Mouse (Mus musculus) large intestine, adult 2 months (tissue): ENCODE measurements around the gene Nutf2. TPM values are rescaled to one million over a fixed set of nuclear protein-coding genes. Genes with fewer than 3 reads are reported as not detected.

Source experiments
- DNase-seq: peaks from one replicate; pipeline ENCODE4 v3.0.0-alpha.2; 2012; ENCODE audit warnings: low read depth, low spot score
- WGBS: fragments of 180-500 bp; shearing (Covaris S2); methylation state at CpG from one replicate; pipeline ENCODE4 v1.1.7; 2018; 5-methylcytosine and 5-hydroxymethylcytosine counted together
- polyA plus RNA-seq: library from polyadenylated mRNA; depleted of rRNA; stranded (reverse); fragments of >200 nt; gene quantifications from 2 replicates; pipeline ENCODE4 v1.2.3, GENCODE M21; 2012; rRNA removed

Gene Nutf2
- polyA plus RNA-seq, 1 experiment, result 34.5 TPM

DNA sequence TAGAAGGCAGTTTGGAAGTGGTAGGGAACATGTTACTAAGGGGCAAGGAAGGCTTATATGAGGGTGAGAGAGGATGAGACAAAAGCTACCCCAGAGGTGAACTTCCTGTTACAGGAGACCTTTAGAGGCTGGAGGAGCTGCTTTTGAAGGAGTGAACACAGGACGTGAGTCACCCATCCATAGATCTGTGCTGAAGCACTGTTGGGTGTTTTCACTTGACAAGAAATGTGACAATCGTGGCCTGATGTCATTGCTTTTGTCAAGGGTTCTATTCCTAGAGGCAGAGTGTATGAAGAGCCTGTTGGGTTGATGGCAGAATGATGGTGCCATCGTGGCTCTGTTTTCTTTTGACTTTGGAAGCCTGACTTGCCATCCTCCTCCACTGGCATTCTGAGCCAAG, 59.0 kb downstream of the Nutf2 start:
- no peak for DNase-seq
- 71% methylated on average over 3 of the region's 3 CpGs for WGBS

GRCm38 (mm10) chr8:105925123-105925522, 64.7 kb downstream of the Nutf2 start:
- no peak for DNase-seq
- 83% methylated on average over 3 of the region's 3 CpGs for WGBS

Other genes starting within 250 kb of the Nutf2 start
- 9.2 and 14.7 TPM in 2 replicates for gene Ctcf, start 224.0 kb upstream of the Nutf2 start, polyA plus RNA-seq
- 0.21 and 0.32 TPM in 2 replicates for gene Agrp, start 223.2 kb upstream of the Nutf2 start, polyA plus RNA-seq
- gene Carmil2, start 174.3 kb upstream of the Nutf2 start, polyA plus RNA-seq, result 4.1 and 4.3 TPM in 2 replicates
- 25.5 and 26.4 TPM in 2 replicates for gene Acd, start 159.5 kb upstream of the Nutf2 start, polyA plus RNA-seq
- gene Pard6a, start 159.4 kb upstream of the Nutf2 start, polyA plus RNA-seq, result 9.2 and 11.5 TPM in 2 replicates
- gene 4933405L10Rik, start 152.9 kb upstream of the Nutf2 start, polyA plus RNA-seq, result not detected in 2 replicates
- gene Enkd1, start 152.4 kb upstream of the Nutf2 start, polyA plus RNA-seq, result 5.8 and 6.6 TPM in 2 replicates
- 5.6 and 8.7 TPM in 2 replicates for gene Gfod2, start 101.9 kb upstream of the Nutf2 start, polyA plus RNA-seq
- gene Ranbp10, start 33.2 kb upstream of the Nutf2 start, polyA plus RNA-seq, result 13.9 and 20.0 TPM in 2 replicates
- gene Tsnaxip1, start 32.8 kb upstream of the Nutf2 start, polyA plus RNA-seq, result not detected in 2 replicates
- 20.5 and 20.6 TPM in 2 replicates for gene Cenpt, start 7.3 kb upstream of the Nutf2 start, polyA plus RNA-seq
- 30.3 and 34.5 TPM in 2 replicates for gene Thap11, start 5.4 kb upstream of the Nutf2 start, polyA plus RNA-seq
- gene Edc4, start 20.3 kb downstream of the Nutf2 start, polyA plus RNA-seq, result 37.7 and 51.4 TPM in 2 replicates
- gene Nrn1l, start 33.0 kb downstream of the Nutf2 start, polyA plus RNA-seq, result 0.84 and 1.2 TPM in 2 replicates
- 20.2 and 21.8 TPM in 2 replicates for gene Pskh1, start 39.9 kb downstream of the Nutf2 start, polyA plus RNA-seq
- gene Ctrl, start 73.3 kb downstream of the Nutf2 start, polyA plus RNA-seq, result 6.3 and 8.0 TPM in 2 replicates
- gene Psmb10, start 77.9 kb downstream of the Nutf2 start, polyA plus RNA-seq, result 659 and 697 TPM in 2 replicates
- gene Lcat, start 82.8 kb downstream of the Nutf2 start, polyA plus RNA-seq, result 0.89 and 1.0 TPM in 2 replicates
- 9.0 and 12.6 TPM in 2 replicates for gene Slc12a4, start 105.5 kb downstream of the Nutf2 start, polyA plus RNA-seq
- 0.10 and 0.14 TPM in 2 replicates for gene Dpep3, start 118.8 kb downstream of the Nutf2 start, polyA plus RNA-seq
- 7.2 and 9.9 TPM in 2 replicates for gene Dus2, start 130.8 kb downstream of the Nutf2 start, polyA plus RNA-seq
- gene Dpep2nb, start 145.4 kb downstream of the Nutf2 start, polyA plus RNA-seq, result not detected in 2 replicates
- gene Ddx28, start 151.3 kb downstream of the Nutf2 start, polyA plus RNA-seq, result 6.3 and 6.7 TPM in 2 replicates
- gene Nfatc3, start 198.3 kb downstream of the Nutf2 start, polyA plus RNA-seq, result 14.8 and 27.1 TPM in 2 replicates